Mouse (Mus musculus) ES-Bruce4 (cell line): ENCODE measurements around the gene Cfap44.

Experiments used
- CTCF ChIP-seq: IDR thresholded peaks from one replicate; pipeline ENCODE4 v1.8.1; 2011; ENCODE audit warnings: low read depth, low read length
- EP300 ChIP-seq: IDR thresholded peaks from 2 replicates; pipeline ENCODE4 v1.6.1; 2011; ENCODE audit warnings: low read depth, low read length; ENCODE audit not compliant: insufficient read depth
- POLR2A ChIP-seq: IDR thresholded peaks from one replicate; pipeline ENCODE4 v1.8.1; 2011; ENCODE audit warnings: low read length; ENCODE audit not compliant: insufficient read depth

DNA sequence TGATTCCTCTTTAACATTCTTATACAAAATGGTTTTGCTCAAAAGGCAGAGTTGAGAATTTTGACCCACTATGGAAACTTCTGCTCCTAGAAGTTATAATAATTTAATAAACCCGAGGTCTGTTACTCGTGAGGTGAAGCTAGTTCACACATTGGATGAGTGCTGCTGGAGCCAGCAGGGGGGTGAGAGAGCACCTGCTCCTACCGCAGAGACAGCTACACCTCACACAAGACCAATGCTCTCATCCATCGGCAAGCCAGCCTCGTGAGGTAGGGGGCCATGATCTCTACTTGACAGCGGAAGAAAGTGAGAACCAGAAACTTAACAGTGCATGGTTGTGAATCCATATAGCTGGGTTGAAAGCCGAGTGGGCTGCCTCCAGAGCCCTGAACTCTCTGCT is 129.0 kb downstream of the Cfap44 start:
- TF ChIP-seq CTCF (no peak), POLR2A (no peak), EP300 (no peak)
